Mouse (Mus musculus): ENCODE results near the gene Abcb6.

The Abcb6 gene

GRCm38 (mm10) chr1:75192452-75192851 lies 12.3 kb upstream of the Abcb6 start:
- DNase-seq: peak; percentile 96

- DNase-seq: peak; percentile 100
These were observed 11.6 kb upstream of the Abcb6 start, which contains the start of the genes Ankzf1 and Atg9a for GRCm38 (mm10) chr1:75191622-75192402. Gene Ankzf1 (plus strand): TSS chr1:75192151. Gene Atg9a (minus strand): TSS chr1:75192196.

DNA sequence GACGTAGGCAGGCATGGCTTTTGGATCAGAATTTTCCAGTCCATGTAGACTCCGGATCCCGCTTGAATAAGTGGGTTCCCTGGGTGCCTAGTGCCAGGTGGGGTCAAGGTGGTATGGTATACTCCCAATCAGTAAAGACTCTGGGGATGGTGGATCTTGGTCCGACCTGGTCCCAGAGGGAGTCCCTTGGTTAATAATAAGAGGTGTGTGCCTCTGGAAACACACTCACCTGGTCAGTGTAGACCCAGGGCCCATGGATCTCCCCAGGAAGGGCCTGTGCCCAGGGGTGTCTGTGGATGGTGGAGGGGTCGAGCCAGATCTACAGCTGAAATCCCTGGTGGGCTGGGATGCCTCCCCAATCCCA lies 11.0 kb upstream of the Abcb6 start:
- DNase-seq: no peak

- peak; percentile 89 for DNase-seq
These were observed 10.4 kb upstream of the Abcb6 start for GRCm38 (mm10) chr1:75190577-75190976.

GRCm38 (mm10) chr1:75187914-75188483 lies 7.8 kb upstream of the Abcb6 start:
- no peak for DNase-seq

- no peak for DNase-seq
These were observed 6.9 kb upstream of the Abcb6 start for GRCm38 (mm10) chr1:75187126-75187525.

DNA sequence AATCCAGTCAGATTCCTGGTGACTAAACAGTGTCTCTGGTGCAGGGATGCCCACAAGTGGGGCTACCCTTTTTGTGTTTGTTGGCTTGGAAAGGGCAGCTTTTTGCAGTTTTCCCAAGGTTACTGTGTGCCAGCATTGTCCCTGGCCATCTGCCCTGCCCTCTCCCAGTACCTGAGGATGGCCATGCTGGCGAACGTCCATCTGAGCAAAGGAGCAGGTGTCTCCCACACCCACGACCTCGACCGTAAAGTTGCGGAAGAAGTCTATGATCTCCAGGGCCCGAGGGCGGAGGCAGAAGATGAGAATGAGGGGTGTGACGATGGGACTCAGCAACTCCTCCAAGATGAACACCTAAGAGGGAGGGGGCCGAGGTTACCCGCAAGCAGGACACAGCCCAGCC lies 5.3 kb upstream of the Abcb6 start:
- no peak for DNase-seq

DNA sequence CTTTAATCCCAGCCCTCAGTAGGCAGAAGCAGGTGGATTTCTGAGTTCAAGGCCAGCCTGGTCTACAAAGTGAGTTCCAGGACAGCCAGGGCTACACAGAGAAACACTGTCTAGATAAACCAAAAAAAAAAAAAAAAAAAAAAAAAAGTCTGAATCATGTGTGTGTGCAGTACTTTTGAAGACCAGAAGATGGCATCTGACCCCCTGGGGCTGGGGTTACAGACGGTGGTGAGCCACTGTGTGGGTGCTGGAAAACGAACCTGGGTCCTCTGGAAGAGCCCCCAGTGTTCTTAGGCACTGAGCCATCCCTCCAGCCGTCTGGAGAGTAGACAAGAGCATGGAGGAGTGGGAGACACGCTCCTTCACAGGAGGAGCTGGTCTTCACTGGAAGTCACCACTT lies 2.0 kb upstream of the Abcb6 start:
- no peak for DNase-seq

DNA sequence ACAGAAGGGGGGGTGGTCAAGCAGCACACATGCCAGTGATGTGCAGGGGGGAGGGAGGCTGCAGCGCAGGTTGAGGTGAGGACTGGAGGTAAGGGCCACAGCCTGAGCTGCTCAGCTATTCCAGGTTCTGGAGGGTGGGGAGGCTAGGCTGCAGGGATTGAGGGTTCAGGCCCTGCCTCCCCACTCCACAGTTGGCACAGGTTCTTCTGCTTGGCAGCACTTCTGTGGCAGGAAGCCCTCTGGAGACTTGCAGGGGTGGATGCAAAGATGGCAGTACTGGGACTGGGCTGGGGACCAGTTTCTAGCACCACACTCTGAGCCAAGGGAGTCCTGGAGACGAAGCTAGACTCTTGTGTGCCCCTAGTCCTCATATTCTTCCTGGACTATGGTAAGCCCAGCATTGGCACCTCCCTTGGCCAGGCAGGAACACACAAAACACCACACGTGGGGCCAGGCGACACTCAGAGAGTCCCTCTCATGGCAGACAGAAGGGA lies 1.2 kb upstream of the Abcb6 start:
- DNase-seq: peak; percentile 90

GRCm38 (mm10) chr1:75180741-75181140 lies 549 bp upstream of the Abcb6 start:
- no peak for DNase-seq

GRCm38 (mm10) chr1:75179334-75180104 lies 673 bp downstream of the Abcb6 start:
- no peak for DNase-seq

DNA sequence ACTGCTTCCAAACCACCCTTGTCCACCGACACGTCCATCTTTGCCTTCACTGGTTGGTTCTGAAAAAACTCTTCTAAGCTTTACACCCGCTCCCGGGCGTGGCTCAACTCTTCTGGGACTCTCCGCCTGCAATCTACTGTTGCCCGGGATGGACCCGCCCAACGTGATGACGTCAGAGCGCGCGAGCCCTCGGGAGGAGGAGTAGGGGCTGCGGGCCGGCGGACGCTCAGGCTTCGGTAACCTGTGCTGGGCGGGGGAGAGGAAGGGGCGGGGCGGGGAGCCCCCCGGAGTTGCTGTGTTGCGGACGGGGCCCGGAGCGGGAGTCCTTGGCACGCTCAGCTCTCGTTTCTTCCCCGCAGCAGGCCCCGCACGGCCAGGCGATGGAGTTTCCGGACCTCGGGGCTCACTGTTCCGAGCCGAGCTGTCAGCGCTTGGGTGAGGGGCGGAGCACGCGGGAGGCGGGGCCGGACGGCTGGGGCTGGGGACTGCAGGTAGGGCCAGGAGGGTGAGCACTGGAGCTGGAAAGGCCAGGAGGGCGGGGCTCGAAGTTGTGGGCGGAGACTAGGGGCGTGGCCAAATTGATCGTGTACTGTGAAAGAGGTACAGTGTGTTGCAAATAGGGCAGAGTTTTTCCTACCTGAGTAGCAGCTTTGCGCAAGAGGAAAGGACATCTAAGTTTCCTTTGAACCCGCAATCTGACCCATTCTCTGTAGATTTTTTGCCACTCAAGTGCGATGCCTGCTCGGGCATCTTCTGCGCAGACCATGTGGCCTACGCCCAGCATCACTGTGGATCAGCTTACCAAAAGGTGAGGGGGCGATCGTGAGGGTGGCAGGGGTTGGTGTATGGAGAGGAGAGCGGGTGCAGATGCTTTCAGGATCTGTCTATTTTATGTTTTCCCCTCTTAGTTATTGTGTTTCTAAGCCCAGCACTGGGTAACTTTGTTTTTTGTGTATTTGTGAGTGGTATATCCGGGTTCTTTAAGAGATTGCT lies 11.4 kb downstream of the Abcb6 start, which contains the start of gene Zfand2b:
TSS of gene Zfand2b (plus strand) at position 175 of the 993 bp plus-strand sequence.
- peak; percentile 100 for DNase-seq

DNA sequence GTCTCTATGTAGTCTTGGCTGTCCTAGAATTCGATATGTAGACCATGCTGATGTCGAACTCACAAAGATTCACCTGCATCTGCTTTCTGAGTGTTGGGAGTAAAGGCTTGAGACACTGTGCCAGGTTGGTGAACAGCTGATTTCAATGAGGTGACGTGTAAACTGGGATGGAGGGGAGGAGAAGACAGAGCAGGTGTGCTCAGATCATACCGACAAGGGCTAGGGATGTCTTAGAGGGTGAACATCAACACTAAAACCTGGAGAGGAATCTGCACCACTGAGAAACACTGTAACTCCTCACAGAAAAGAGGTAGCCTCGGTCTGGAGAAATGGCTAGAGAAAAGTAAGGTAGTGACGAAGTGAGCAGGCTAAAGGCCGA lies 12.1 kb downstream of the Abcb6 start:
- DNase-seq: peak; percentile 90

DNA sequence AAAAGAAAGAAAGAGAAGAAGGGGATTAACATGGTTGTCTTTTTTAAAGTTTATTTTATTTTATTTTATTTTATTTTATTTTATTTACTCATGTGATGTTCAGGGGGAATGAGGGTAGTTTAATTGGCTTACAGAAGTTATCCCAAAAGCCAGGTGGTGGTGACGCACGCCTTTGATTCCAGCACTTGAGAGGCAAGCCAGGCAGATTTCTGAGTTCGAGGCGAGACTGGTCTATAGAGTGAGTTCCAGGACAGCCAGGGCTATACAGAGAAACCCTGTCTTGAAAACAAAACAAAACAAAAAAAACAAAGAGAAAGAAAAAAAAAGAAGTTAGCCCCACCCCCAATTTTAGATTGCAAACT lies 20.0 kb downstream of the Abcb6 start:
- no peak for DNase-seq

- no peak for DNase-seq
These were observed 20.5 kb downstream of the Abcb6 start for GRCm38 (mm10) chr1:75159540-75160255.

- no peak for DNase-seq
These were observed 21.2 kb downstream of the Abcb6 start for GRCm38 (mm10) chr1:75158990-75159389.

- no peak for DNase-seq
These were observed 24.4 kb downstream of the Abcb6 start for GRCm38 (mm10) chr1:75155837-75156236.

DNA sequence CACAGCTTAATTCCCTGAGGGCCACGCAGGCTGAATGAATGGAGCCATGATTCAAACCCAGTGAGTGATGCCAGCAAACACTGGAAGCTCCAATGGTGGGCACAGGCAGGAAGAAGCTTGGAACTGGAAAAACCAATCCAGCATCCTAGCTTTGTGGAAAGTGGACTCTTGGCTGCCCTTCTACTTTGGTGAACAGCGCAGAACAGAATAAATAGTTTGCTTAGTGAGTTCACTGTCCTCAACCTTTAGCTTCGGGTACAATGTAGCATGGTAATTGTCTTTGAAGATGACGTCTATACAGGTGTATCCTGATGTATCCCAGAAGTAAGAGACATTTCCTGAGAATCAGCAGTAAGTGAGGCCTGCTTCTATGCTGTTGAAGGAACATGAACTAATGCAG lies 31.5 kb downstream of the Abcb6 start:
- no peak for DNase-seq

DNA sequence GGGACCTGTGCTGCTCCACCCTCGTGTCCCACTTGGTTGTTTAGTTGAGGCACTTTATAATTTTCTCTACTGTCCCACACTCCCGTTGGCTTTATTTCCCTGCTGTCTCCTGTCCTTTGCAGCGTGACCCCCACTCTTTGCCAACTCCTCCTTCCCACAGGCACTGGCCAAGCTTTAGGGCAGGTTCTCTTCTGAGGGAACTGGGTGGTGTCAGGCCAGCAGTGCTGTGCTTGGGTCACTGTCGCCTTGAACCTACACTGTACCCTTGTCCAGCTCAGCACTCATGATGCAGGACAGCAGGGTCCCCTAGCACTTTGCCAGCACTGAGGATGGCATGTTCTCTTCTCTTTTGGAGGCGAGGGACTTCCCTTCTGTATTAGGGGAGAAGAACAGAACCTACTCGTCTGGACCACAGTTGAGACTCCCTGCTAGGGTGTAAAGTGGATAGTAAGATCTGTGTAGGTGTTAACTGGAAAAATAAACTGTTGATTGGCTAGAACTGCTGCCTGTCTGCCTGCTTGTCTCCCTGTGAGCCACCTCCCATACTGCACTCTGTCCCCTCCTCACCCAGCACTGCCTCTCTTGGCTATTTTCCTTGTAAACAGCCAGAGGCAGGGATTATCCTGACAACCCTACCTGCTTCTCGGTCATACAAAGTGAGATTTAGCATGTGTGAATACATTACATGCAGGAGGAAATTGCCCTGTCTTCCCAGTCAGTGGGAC lies 32.6 kb downstream of the Abcb6 start:
- no peak for DNase-seq

DNA sequence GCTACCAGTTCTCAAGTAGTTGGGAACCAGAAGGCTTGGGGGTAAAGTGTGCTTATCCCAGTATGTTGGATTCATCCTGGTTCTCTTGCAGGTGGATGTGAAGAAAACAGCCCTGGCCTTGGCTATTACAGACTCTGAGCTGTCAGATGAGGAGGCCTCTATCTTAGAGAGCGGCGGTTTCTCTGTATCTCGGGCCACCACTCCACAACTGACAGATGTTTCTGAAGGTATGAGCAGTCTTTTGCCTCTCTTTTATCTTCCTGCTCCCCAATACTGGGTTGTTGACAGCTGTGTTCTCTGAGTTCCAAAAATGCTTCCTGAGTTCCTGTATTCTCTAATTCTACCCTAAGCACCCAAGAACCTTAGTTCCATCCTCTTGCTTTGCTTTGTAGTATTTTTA lies 34.6 kb downstream of the Abcb6 start:
- no peak for DNase-seq
